Mouse (Mus musculus): ENCODE data around the gene Pfdn6. TPM values are rescaled to one million over a fixed set of nuclear protein-coding genes. Genes with fewer than 3 reads are reported as not detected.
A peak's percentile ranks its signal among the peaks of the same experiment; 100 is the strongest.

The Pfdn6 gene
- polyA plus RNA-seq, 1 experiment from 2014 or later: 110 TPM

DNA sequence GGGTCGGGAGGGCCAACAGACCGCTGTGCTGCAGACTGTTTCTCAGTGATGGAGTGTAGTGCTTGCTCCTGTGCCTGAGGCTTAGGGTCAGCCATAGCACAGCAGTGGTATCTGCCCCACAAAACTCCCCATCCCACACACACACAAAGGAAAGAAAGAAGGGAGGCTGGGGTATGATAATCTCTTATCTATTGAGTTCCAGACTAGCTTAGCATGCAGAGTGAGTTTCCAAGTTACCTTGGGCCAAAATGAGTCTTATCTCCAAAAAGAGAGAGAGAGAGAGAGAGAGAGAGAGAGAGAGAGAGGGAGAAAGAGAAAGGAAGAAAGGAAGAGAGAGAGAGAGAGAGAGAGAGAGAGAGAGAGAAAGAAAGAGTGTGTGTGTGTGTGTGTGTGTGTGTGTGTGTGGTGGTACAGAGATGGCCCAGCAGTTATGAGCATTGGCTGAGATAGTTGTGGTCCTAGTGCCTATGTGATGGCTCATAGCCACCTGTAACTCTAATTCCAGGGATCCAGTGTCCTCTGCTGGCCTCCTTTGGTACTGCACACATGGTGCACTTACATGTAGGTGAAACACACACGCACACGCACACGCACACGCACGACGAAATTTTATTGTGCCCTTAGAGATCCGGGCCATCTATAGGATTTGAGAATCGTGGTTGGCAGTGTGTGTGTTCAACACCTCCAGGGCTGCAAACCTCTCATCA is 15.4 kb downstream of the Pfdn6 start:
- Histone ChIP-seq H3K36me3 (ENCODE audit: control insufficient read depth, insufficient read depth, low read length) (peaks cover 11% of the 10 kb centered on the region), H3K4me3 (ENCODE audit: control insufficient read depth in 1 of 2, insufficient read depth in 1 of 2, low read depth in 1 of 2, low read length in 2 of 2) (no peak overlapping the region), H3K4me2 (ENCODE audit: low read length) (no peak overlapping the region), H3K27me3 (ENCODE audit: control insufficient read depth, insufficient read depth, low read length) (no peaks in the 10 kb centered on the region), H3K4me1 (ENCODE audit: control insufficient read depth in 2 of 2, insufficient read depth in 2 of 2, low read length in 2 of 2) (peaks cover 0 to 7% of the 10 kb centered on the region in 2 experiments; a peak in 3 of 4 replicates), H3K27ac (replicated peaks in 1 of 2; ENCODE audit: control insufficient read depth in 1 of 2, insufficient read depth in 1 of 2, low read depth in 2 of 2, low read length in 2 of 2) (no peak overlapping the region), H3K9ac (ENCODE audit: low read length) (no peak overlapping the region), H3K9me3 (ENCODE audit: control insufficient read depth, low read length) (no peaks in the 10 kb centered on the region)
- WGBS: 79% methylated on average over 10 of the region's 10 CpGs
- no peak for ATAC-seq (ENCODE audit: insufficient number of reproducible peaks, insufficient read depth, low FRiP score, low read depth)

GRCm38 (mm10) chr17:33921361-33921760 is 18.8 kb downstream of the Pfdn6 start:
- Histone ChIP-seq H3K4me2 (ENCODE audit: low read length) (no peak overlapping the region), H3K27me3 (ENCODE audit: control insufficient read depth, insufficient read depth, low read length) (no peaks in the 10 kb centered on the region), H3K9me3 (ENCODE audit: control insufficient read depth, low read length) (no peaks in the 10 kb centered on the region), H3K9ac (ENCODE audit: low read length) (no peak overlapping the region), H3K4me1 (ENCODE audit: control insufficient read depth in 2 of 2, insufficient read depth in 2 of 2, low read length in 2 of 2) (peaks cover 11 to 17% of the 10 kb centered on the region in 2 experiments), H3K4me3 (ENCODE audit: control insufficient read depth in 1 of 2, insufficient read depth in 1 of 2, low read depth in 1 of 2, low read length in 2 of 2) (no peak overlapping the region), H3K27ac (replicated peaks in 1 of 2; ENCODE audit: control insufficient read depth in 1 of 2, insufficient read depth in 1 of 2, low read depth in 2 of 2, low read length in 2 of 2) (no peak overlapping the region), H3K36me3 (ENCODE audit: control insufficient read depth, insufficient read depth, low read length) (peaks cover 15% of the 10 kb centered on the region)
- WGBS: 86% methylated on average over 7 of the region's 7 CpGs
- no peak for ATAC-seq (ENCODE audit: insufficient number of reproducible peaks, insufficient read depth, low FRiP score, low read depth)

DNA sequence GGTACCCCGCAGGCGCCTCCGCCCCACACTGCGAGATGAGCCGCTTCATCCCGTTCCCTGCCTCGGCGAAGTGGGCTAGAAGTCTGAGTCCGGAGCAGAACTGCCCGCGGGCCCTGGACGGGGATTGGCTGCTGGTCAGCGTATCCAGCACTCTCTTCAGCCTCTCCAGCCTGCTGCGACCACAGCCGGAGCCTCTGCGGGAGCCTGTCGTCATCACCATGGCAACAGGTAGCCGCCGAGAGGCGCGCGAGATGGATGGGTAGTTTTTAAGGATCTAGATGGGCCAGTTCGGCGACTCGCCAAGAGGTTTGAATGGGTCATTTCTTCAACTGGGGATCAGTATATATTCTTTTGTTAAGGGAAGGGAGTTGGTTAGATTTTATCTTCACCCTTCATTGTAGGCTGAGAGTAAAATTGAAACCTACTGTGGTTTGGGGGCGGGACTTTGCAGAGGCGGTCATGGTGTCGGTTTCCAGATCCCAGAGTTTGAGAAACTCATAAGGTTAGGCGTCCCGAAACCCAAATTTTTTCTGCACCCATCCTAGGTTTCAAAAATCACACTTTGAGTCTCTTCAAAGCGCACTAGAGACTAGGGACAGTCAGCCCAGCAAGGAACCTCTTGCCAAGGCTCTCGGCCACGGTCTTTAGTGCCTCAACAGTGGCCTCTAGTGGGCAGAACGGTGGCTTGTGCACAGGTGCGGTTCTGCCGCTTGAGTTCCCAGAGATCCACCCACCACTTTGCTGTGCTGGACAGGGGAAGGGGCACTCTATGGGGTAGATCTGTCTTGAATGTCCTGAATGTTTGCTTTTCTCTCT is 19.7 kb downstream of the Pfdn6 start:
- peak overlapping the region; percentile 87 for H3K9ac ChIP-seq (ENCODE audit: low read length)
- no peak for ATAC-seq (ENCODE audit: insufficient number of reproducible peaks, insufficient read depth, low FRiP score, low read depth)
- under 1% methylated on average over 36 of the region's 36 CpGs for WGBS

DNA sequence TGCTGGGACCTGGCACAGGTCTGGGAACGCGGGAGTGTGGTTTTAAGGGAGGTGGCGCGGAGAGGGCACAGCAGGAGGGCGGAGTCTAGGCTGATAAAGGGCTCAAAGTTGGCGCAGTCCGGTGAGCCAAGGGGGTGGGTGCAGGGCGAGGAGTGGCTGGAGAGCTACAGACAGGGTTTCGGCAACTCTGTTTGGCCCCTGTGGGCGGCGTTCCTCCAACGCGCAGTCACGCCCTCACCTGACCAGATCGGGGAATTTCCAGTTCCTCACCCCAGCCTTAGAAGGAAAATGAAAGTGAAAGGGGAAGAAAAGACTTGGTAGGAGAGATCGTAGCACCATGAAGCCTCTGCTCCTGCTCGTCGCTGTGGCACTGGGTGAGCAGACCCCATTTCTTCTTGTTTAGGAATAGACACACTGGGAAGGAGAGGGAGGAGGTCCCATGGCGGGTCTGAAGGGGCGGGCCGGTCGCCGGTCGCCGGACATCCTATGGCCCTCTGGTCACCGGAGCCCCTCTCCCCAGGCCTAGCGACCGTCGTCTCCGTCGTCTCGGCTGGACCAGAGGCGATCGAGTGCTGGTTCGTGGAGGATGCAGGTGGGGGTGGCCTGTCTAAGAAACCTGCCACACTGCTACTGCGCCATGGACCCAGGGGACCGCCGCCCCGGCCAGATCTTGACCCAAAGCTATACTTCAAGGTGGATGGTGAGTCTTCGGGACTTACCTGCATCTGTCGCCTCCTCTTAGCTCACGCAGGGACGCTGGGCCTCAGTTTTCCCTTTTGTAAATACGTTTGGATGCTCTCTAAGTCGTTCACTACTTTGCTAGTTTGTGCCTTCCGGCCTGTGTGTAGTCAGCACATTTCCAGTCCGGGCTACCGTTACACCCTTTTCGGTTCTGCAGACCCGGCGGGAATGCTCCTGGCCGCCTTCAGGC is 20.5 kb downstream of the Pfdn6 start:
- H3K27me3 ChIP-seq (ENCODE audit: control insufficient read depth, insufficient read depth, low read length): no peaks in the 10 kb centered on the region
- H3K9me3 ChIP-seq (ENCODE audit: control insufficient read depth, low read length): no peaks in the 10 kb centered on the region
- peak overlapping the region; percentile 81 to 83 for H3K4me3 ChIP-seq (ENCODE audit: control insufficient read depth in 1 of 2, insufficient read depth in 1 of 2, low read depth in 1 of 2, low read length in 2 of 2)

More for the DNA sequence above, 19.7 kb downstream of the Pfdn6 start:
- H3K9me3 ChIP-seq (ENCODE audit: control insufficient read depth, low read length): no peaks in the 10 kb centered on the region
- H3K4me2 ChIP-seq (ENCODE audit: low read length): peak overlapping the region; percentile 99
- peaks cover 11 to 17% of the 10 kb centered on the region in 2 experiments for H3K4me1 ChIP-seq (ENCODE audit: control insufficient read depth in 2 of 2, insufficient read depth in 2 of 2, low read length in 2 of 2)
- no peaks in the 10 kb centered on the region for H3K27me3 ChIP-seq (ENCODE audit: control insufficient read depth, insufficient read depth, low read length)
- H3K4me3 ChIP-seq (ENCODE audit: control insufficient read depth in 1 of 2, insufficient read depth in 1 of 2, low read depth in 1 of 2, low read length in 2 of 2): peak overlapping the region; percentile 81 to 83
- H3K27ac ChIP-seq (replicated peaks in 1 of 2; ENCODE audit: control insufficient read depth in 1 of 2, insufficient read depth in 1 of 2, low read depth in 2 of 2, low read length in 2 of 2): peak overlapping the region; percentile 76 to 78; a peak in 3 of 4 replicates
- peaks cover 13% of the 10 kb centered on the region for H3K36me3 ChIP-seq (ENCODE audit: control insufficient read depth, insufficient read depth, low read length)

DNA sequence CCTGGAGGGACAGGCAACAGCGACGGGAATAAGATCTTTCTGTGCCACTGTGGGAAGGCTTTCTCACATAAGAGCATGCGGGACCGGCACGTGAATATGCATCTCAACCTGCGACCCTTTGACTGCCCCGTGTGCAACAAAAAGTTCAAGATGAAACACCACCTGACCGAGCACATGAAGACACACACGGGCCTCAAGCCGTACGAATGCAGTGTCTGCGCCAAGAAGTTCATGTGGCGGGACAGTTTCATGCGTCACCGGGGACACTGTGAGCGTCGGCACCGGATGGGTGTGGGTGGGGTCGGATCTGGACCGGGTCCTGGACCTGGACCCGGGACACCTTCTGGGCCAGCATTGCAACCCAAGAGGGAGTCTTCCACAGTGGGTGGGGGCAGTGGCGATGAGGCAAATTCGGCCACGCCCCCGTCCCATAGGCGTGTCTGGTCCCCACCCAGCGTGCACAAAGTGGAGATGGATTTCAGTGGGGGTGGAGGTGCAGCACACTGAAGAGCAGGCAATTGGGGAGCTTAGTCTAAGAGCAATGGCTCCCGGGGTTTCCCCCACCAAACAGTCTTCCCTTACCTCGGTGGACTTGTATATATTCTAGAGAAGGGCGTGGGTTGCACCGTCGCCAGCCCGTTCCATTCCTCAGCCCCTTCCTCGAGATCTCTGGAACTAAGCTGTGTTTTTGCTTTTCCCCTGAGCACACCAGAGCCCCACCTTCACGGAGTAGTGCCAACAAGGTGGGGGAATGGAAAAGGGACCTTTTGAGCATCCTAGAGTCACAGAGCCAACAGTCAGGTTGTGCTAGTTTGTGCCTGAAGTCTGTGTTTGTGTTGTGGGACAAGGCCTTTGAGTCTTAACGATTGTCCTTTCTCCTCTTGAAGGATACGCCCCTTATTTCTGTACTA is 21.6 kb downstream of the Pfdn6 start:
- no peaks in the 10 kb centered on the region for H3K9me3 ChIP-seq (ENCODE audit: control insufficient read depth, low read length)
- peak overlapping the region; percentile 76 to 78; a peak in 1 of 4 replicates for H3K27ac ChIP-seq (replicated peaks in 1 of 2; ENCODE audit: control insufficient read depth in 1 of 2, insufficient read depth in 1 of 2, low read depth in 2 of 2, low read length in 2 of 2)
- H3K27me3 ChIP-seq (ENCODE audit: control insufficient read depth, insufficient read depth, low read length): no peaks in the 10 kb centered on the region
- WGBS: 52% methylated on average over 37 of the region's 37 CpGs
- H3K36me3 ChIP-seq (ENCODE audit: control insufficient read depth, insufficient read depth, low read length): peaks cover 30% of the 10 kb centered on the region
- no peak for ATAC-seq (ENCODE audit: insufficient number of reproducible peaks, insufficient read depth, low FRiP score, low read depth)
- H3K9ac ChIP-seq (ENCODE audit: low read length): peak overlapping the region; percentile 87
- H3K4me3 ChIP-seq (ENCODE audit: control insufficient read depth in 1 of 2, insufficient read depth in 1 of 2, low read depth in 1 of 2, low read length in 2 of 2): peak overlapping the region; percentile 81 to 83
- H3K4me2 ChIP-seq (ENCODE audit: low read length): peak overlapping the region; percentile 99
- peaks cover 13 to 23% of the 10 kb centered on the region in 2 experiments for H3K4me1 ChIP-seq (ENCODE audit: control insufficient read depth in 2 of 2, insufficient read depth in 2 of 2, low read length in 2 of 2)

More for the DNA sequence above, 20.5 kb downstream of the Pfdn6 start:
- H3K27ac ChIP-seq (replicated peaks in 1 of 2; ENCODE audit: control insufficient read depth in 1 of 2, insufficient read depth in 1 of 2, low read depth in 2 of 2, low read length in 2 of 2): peak overlapping the region; percentile 76 to 78
- peak overlapping the region; percentile 99 for H3K4me2 ChIP-seq (ENCODE audit: low read length)
- H3K9ac ChIP-seq (ENCODE audit: low read length): peak overlapping the region; percentile 87
- H3K4me1 ChIP-seq (ENCODE audit: control insufficient read depth in 2 of 2, insufficient read depth in 2 of 2, low read length in 2 of 2): peaks cover 13 to 23% of the 10 kb centered on the region in 2 experiments
- WGBS: under 1% methylated on average over 52 of the region's 52 CpGs
- ATAC-seq (ENCODE audit: insufficient number of reproducible peaks, insufficient read depth, low FRiP score, low read depth): peak; percentile 40; the same call in 1 of the 2 replicates
- H3K36me3 ChIP-seq (ENCODE audit: control insufficient read depth, insufficient read depth, low read length): peaks cover 19% of the 10 kb centered on the region

DNA sequence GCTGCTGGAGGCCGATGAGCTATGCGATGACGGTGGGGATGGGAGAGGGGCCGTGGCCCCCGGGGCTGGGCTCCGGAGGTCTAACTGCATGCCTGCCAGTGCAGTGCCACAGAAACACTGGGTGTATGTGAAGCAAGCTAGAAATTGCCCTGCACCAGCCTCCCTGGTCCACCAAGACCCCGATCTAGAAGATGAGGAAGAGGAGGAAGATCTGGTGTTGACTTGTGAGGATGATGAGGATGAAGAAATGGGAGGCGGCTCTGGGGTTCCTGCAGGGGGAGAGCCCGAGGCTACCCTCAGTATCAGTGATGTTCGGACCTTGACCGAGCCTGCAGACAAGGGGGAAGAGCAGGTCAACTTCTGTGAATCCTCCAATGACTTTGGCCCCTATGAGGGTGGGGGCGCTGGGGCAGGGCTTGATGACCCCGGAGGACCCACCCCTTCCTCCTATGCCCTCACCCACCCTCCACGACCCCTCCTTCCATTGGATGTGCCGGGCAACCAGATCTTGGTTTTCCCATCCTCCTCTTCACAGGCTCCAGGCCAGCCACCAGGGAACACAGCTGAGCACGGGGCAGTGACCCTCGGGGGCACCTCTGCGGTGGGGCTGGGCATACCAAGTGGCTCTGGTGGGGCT is 22.4 kb downstream of the Pfdn6 start:
- no peak overlapping the region for H3K4me3 ChIP-seq (ENCODE audit: control insufficient read depth in 1 of 2, insufficient read depth in 1 of 2, low read depth in 1 of 2, low read length in 2 of 2)
- H3K4me2 ChIP-seq (ENCODE audit: low read length): no peak overlapping the region
- no peaks in the 10 kb centered on the region for H3K9me3 ChIP-seq (ENCODE audit: control insufficient read depth, low read length)
- 86% methylated on average over 17 of the region's 18 CpGs for WGBS
- H3K27ac ChIP-seq (replicated peaks in 1 of 2; ENCODE audit: control insufficient read depth in 1 of 2, insufficient read depth in 1 of 2, low read depth in 2 of 2, low read length in 2 of 2): no peak overlapping the region
- peaks cover 13 to 23% of the 10 kb centered on the region in 2 experiments for H3K4me1 ChIP-seq (ENCODE audit: control insufficient read depth in 2 of 2, insufficient read depth in 2 of 2, low read length in 2 of 2)
- peaks cover 36% of the 10 kb centered on the region for H3K36me3 ChIP-seq (ENCODE audit: control insufficient read depth, insufficient read depth, low read length)
- H3K27me3 ChIP-seq (ENCODE audit: control insufficient read depth, insufficient read depth, low read length): no peaks in the 10 kb centered on the region
- H3K9ac ChIP-seq (ENCODE audit: low read length): no peak overlapping the region
- no peak for ATAC-seq (ENCODE audit: insufficient number of reproducible peaks, insufficient read depth, low FRiP score, low read depth)

All from heart, embryonic 14.5 days (tissue).